Mouse (Mus musculus): ENCODE results near the gene Mrpl2.

The Mrpl2 gene

DNA sequence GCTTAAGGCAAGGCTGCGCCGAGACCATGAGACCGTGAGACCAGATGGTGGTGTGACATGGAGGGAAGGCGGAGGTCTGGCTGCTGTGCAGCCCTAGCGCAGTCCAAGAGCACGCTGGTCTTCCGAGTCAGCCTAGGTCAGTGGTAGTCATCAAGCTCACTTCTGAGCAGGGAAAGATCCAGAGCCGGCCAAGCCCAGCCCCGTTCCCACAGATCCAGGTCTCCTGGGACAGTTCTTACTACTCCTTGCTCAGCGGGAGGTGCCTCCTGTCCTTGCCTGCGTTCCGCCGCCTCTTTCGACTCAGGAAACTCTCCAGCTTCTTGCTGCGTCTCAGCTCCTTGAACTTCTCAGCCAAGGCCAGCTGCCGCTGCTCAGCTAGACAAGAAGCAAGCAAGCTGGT lies 21.7 kb downstream of the Mrpl2 start:
- no peak for DNase-seq (ENCODE audit: low spot score)

- DNase-seq (ENCODE audit: low spot score), result no peak
These were observed 23.9 kb downstream of the Mrpl2 start for GRCm38 (mm10) chr17:46669911-46670310.

GRCm38 (mm10) chr17:46673850-46674529 lies 28.0 kb downstream of the Mrpl2 start, which contains the start of gene Rrp36:
Rrp36 (minus strand) TSS chr17:46674352.
- DNase-seq (ENCODE audit: low spot score), result peak; percentile 75

DNA sequence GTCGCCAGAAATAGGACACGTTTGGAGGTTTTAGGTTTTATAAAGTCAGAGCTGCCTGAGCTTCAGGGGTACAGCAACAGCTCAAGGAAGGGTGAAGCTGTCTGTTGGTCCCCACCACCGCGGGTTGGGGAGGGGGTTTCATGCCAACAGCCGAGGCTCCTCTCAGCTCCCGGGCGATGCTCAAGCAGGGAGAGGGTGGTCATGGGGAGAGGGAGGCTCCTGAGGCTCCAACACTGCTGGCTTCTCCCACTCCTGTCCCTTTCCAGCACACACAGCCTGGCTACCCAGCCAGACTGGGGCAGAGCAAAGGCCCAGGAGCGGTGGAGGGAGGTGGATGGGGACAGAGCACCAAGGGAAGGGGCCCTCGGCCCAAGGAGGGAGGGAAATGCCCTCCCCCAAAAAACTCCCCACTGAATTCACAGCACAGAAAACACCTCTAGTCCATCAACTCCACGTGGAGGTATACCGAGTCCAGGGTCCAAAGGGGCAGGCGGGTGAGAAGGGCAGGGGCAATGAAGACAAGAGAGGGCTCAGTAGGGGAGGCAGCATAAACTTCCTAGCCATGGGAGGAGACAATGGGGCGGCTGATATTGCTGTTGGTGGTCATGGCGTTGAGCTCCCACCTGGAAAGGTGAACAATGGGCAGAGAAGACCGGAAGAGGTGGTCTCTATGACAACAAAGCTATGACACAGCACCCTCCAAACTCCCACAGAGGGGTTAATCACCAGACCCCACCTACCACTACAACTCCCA lies 28.7 kb downstream of the Mrpl2 start:
- no peak for DNase-seq (ENCODE audit: low spot score)

DNA sequence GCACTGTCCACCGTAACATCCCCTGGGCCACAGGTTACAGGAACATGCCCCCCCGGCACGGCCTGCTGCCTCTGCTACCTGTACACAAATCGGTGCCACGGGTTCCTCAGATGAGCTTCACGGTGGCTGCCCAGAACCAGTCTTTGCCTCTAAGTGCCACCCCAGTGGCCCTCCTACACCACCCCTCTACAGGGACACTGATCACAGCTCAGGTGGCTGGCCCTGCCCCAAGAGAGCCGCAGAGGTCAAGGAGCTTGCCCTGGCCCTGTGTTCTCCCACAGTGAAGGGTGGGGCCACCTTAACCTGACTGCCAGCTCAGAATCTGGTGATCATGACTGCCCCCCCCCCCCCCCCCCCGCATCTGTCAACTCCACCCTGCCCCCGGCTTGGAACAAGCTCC lies 32.4 kb downstream of the Mrpl2 start, which contains the start of gene Mea1:
TSS of gene Mea1 (plus strand) at position 378 of the 400 bp plus-strand sequence.
- DNase-seq (ENCODE audit: low spot score), result no peak

GRCm38 (mm10) chr17:46678911-46679310 lies 32.9 kb downstream of the Mrpl2 start:
- no peak for DNase-seq (ENCODE audit: low spot score)

DNA sequence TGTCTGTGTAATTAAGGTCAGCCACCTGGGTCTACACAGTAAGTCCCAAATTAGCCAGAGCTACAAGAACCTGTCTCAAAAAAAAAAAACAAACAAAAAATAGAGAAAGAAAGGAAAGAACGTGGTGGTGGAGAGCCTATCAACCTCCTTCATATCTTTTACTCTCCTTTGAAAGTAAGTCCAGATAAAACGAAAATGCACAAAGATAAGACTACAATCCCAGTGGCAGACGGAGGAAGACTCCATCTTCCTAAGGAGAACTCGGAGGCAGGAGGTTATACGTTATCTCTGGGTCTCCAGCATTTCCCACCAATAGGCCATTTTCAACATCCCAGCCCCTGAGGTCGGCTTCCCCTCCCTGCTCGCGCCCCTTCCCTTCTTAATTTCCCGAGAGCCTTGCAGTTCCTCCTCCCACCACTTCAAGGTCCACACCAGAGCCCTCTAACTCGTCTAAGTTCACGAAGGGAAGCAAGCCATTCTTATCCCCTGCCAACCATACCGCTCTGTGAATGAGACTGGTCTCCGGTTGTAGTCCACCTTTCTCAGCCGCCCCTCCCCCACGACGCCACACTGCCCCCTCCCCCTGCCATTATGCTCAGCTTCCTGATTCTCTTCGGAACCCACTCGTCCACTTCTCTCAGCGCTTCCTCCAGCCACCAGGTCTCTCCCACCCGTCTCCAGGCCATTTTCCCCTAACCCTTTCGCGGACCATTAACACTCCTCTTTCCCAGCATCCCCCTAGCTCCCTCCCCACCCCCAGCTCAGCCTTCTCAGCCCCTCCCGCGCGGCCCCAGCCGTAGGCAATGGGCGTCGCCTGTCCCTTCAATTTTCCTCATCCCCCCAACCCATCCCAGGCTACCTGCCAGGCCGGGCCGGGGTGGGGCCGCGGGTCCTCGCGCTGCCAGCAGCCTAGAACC lies 34.1 kb downstream of the Mrpl2 start:
- DNase-seq (ENCODE audit: low spot score), result no peak

- DNase-seq (ENCODE audit: low spot score), result peak; percentile 90
These were observed 34.8 kb downstream of the Mrpl2 start, which contains the start of gene Klhdc3 for GRCm38 (mm10) chr17:46680760-46681373. Klhdc3 (minus strand) TSS chr17:46680914.

- DNase-seq (ENCODE audit: low spot score), result no peak
These were observed 35.6 kb downstream of the Mrpl2 start for GRCm38 (mm10) chr17:46681466-46682118.

GRCm38 (mm10) chr17:46682654-46683389 lies 36.8 kb downstream of the Mrpl2 start:
- no peak for DNase-seq (ENCODE audit: low spot score)

DNA sequence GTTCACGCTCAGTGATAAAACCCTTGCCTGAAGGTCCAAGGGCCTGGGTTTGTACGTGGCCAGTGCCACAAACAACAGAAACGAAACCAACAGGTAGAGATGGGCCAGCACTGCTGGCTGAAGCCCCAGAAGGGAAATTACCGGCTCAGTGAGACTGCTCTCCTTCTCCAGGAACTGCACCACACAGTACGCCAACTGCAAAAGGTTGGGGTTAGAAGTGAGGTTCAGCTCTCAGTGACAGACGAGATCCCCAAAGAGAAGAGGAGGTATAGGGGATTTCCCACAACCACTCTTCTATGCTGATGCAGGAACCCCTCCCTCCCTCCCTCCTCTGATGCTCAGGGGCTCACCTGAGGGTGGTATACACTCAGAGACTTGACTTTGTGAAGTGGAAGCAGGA lies 39.9 kb downstream of the Mrpl2 start:
- no peak for DNase-seq (ENCODE audit: low spot score)

- no peak for DNase-seq (ENCODE audit: low spot score)
These were observed 44.6 kb downstream of the Mrpl2 start for GRCm38 (mm10) chr17:46690665-46691064.

GRCm38 (mm10) chr17:46691390-46691789 lies 45.4 kb downstream of the Mrpl2 start:
- no peak for DNase-seq (ENCODE audit: low spot score)

GRCm38 (mm10) chr17:46694517-46695063 lies 48.6 kb downstream of the Mrpl2 start:
- DNase-seq (ENCODE audit: low spot score), result no peak

DNA sequence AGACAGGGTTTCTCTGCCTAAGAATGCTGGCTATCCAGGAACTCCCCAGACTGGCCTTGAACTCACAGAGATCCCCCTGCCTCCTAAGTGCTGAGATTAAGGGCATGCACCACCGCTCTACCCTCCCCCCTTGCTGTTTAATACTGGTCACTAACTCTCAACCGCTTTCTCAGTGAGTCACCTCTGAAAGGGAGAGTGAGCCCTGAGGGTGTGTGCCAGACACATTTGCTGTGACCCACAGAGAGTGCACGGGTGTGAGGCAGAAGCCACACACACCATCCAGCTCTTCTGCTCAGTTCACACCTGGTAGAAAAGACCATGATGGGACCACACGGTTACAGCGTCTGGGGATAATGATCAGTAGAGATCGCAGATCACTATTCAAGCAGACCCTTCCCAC lies 52.5 kb downstream of the Mrpl2 start:
- no peak for DNase-seq (ENCODE audit: low spot score)

DNA sequence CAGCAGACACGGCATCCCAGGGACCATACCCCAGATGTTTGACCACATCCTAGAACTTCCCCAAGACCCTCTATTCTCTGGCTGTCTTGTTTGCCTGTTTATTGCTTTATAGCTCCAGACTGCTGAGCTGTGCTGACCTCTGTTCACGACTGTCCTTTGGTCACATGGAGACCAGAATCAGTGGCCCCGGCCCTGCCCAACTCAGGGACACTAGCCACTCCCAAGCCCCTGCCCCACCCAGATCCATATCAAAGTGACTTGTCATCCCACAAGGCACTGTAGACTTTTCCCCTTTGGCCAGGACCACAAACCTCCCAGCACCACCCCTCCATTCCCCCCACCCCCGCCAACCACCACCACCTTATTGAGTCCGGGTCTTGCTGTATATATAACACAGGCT lies 53.2 kb downstream of the Mrpl2 start:
- DNase-seq (ENCODE audit: low spot score), result no peak

Measured in layer of hippocampus, adult 9-10 months (tissue).